ENCODE assay signal across 16 mouse cellular contexts in the genomic region with DNA sequence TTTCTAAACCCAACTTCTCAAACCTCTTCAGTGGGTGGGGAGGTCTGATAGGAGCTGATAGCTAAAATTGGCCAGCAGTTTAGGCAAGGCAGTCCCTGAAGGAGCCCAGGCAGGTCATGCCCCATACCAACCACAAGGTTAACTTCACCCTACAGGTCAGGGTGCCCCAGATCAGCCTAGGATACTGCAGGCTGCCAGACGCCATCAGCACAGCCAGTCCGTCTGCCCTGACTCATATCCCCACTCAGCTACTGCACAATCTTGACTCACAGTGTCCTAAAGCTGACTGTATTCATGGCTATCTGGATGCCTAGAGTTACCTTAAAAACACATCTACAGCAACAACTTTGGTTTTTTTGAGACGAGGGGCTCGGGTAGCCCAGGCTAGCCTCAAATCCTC. TPM values are rescaled to one million over a fixed set of nuclear protein-coding genes. Genes with fewer than 3 reads are reported as not detected.
A peak's percentile ranks its signal among the peaks of the same experiment; 100 is the strongest.
DNase-seq lines count a peak whose midpoint lies in the region; ATAC-seq and TF ChIP-seq lines count a peak whose summit lies in the region.
"Had no signal": no experiment of that assay in that cellular context is flagged by ENCODE, and none has a peak within 500 bp of the region (broad histone marks: within the 10 kb centered on the region; RNA-seq: fewer than 3 reads in every experiment).

No protein-coding gene starts in this region.

- no peak overlapping the region for H3K4me2 ChIP-seq in heart, embryonic 11.5 days
- H3K4me2 ChIP-seq in midbrain, embryonic 13.5 days (replicated peaks): no peak overlapping the region
- no peak overlapping the region for H3K4me2 ChIP-seq in midbrain, embryonic 16.5 days (ENCODE audit: low read length)
- H3K4me2 ChIP-seq in embryonic facial prominence, embryonic 12.5 days (replicated peaks): no peak overlapping the region
- H3K4me2 ChIP-seq: heart, embryonic 12.5 days; lung, embryonic 15.5 days had no signal

- H3K4me1 ChIP-seq in heart, embryonic 11.5 days (ENCODE audit: control insufficient read depth, insufficient read depth, low read length): peaks cover 7% of the 10 kb centered on the region; the same call in 1 of the 2 replicates
- peaks cover 14% of the 10 kb centered on the region for H3K4me1 ChIP-seq in midbrain, embryonic 13.5 days (replicated peaks)
- H3K4me1 ChIP-seq in midbrain, embryonic 16.5 days (ENCODE audit: control insufficient read depth, insufficient read depth, low read length): peaks cover 3% of the 10 kb centered on the region; the same call in 1 of the 2 replicates
- H3K4me1 ChIP-seq in embryonic facial prominence, embryonic 12.5 days: 0 out of 2 replicates have a peak, but pooled peaks cover 6% of the 10 kb centered on the region
- H3K4me1 ChIP-seq: lung, embryonic 15.5 days had no signal

- H3K9me3 ChIP-seq in heart, embryonic 11.5 days (replicated peaks; ENCODE audit: control insufficient read depth, low read length): no peaks in the 10 kb centered on the region
- no peaks in the 10 kb centered on the region for H3K9me3 ChIP-seq in midbrain, embryonic 13.5 days
- no peaks in the 10 kb centered on the region for H3K9me3 ChIP-seq in midbrain, embryonic 16.5 days (replicated peaks; ENCODE audit: control insufficient read depth, low read length, poor library complexity, severe bottlenecking)
- H3K9me3 ChIP-seq in embryonic facial prominence, embryonic 12.5 days: no peaks in the 10 kb centered on the region
- H3K9me3 ChIP-seq: heart, embryonic 12.5 days; lung, embryonic 15.5 days had no signal

- peak overlapping the region; percentile 31; the same call in 1 of the 2 replicates for H3K27ac ChIP-seq in heart, embryonic 11.5 days (ENCODE audit: low read depth, low read length)
- no peak overlapping the region for H3K27ac ChIP-seq in midbrain, embryonic 13.5 days
- no peak overlapping the region for H3K27ac ChIP-seq in midbrain, embryonic 16.5 days (ENCODE audit: low read length)
- H3K27ac ChIP-seq in embryonic facial prominence, embryonic 12.5 days: no peak overlapping the region
- H3K27ac ChIP-seq in left cerebral cortex, adult 2 months: no peak overlapping the region
- H3K27ac ChIP-seq: lung, embryonic 15.5 days had no signal

- no peak for TF ChIP-seq CTCF in left cerebral cortex, adult 2 months (IDR thresholded peaks at IDR 0.05)

- ATAC-seq in heart, embryonic 11.5 days (replicated peaks; ENCODE audit: insufficient number of reproducible peaks, low FRiP score, low TSS enrichment): no peak
- ATAC-seq in midbrain, embryonic 13.5 days: 0 out of 2 replicates have a peak, but pooled peaks have one; percentile 41
- ATAC-seq in midbrain, embryonic 16.5 days: no peak
- peak; percentile 48; the same call in 1 of the 2 replicates for ATAC-seq in embryonic facial prominence, embryonic 12.5 days (ENCODE audit: insufficient number of reproducible peaks, insufficient read depth, low FRiP score, low TSS enrichment)

- intact Hi-C loops in heart, postnatal 25 days (cut with DNase I): no loop called here
- intact Hi-C loops in left cerebral cortex, adult 2 months (cut with DNase I): no loop called here

- H3K9ac ChIP-seq in heart, embryonic 11.5 days (ENCODE audit: low read depth, low read length): no peak overlapping the region
- H3K9ac ChIP-seq in midbrain, embryonic 13.5 days (replicated peaks): no peak overlapping the region
- H3K9ac ChIP-seq in midbrain, embryonic 16.5 days (ENCODE audit: low read depth, low read length): no peak overlapping the region
- H3K9ac ChIP-seq in embryonic facial prominence, embryonic 12.5 days: no peak overlapping the region
- H3K9ac ChIP-seq: heart, embryonic 12.5 days; lung, embryonic 15.5 days had no signal

- WGBS in heart, embryonic 11.5 days (ENCODE audit: insufficient replicate concordance): 58% methylated on average over 4 of the region's 4 CpGs
- WGBS in midbrain, embryonic 13.5 days: 38% methylated on average over 4 of the region's 4 CpGs
- 32% methylated on average over 4 of the region's 4 CpGs for WGBS in midbrain, embryonic 16.5 days
- WGBS in embryonic facial prominence, embryonic 12.5 days: 44% methylated on average over 4 of the region's 4 CpGs

- no peak for DNase-seq in heart, postnatal 25 days (ENCODE audit: low spot score)
- DNase-seq in mesoderm, embryonic 11.5 days (ENCODE audit: low read depth, low spot score): peak; percentile 23
- no peak for DNase-seq in retina, embryonic 14.5 days (ENCODE audit: low spot score)
- no peak for DNase-seq in left cerebral cortex, adult 2 months (ENCODE audit: extremely low spot score in 1 of 2, low spot score in 2 of 2)
- DNase-seq: cerebellum, adult 11-12 months; gastrocnemius, postnatal 14 days; heart, postnatal 4 days; kidney, adult 18-20 months; kidney, postnatal 14 days had no signal

- no peak overlapping the region for H3K4me3 ChIP-seq in heart, embryonic 11.5 days (ENCODE audit: low read depth, low read length)
- no peak overlapping the region for H3K4me3 ChIP-seq in midbrain, embryonic 13.5 days (replicated peaks)
- no peak overlapping the region for H3K4me3 ChIP-seq in midbrain, embryonic 16.5 days (ENCODE audit: low read depth, low read length)
- H3K4me3 ChIP-seq in embryonic facial prominence, embryonic 12.5 days: no peak overlapping the region
- H3K4me3 ChIP-seq in left cerebral cortex, adult 2 months: no peak overlapping the region
- H3K4me3 ChIP-seq: heart, embryonic 12.5 days; lung, embryonic 15.5 days had no signal

- H3K36me3 ChIP-seq in heart, embryonic 11.5 days (ENCODE audit: control insufficient read depth, insufficient read depth, low read length): no peaks in the 10 kb centered on the region
- H3K36me3 ChIP-seq in midbrain, embryonic 13.5 days: no peaks in the 10 kb centered on the region
- H3K36me3 ChIP-seq in midbrain, embryonic 16.5 days (ENCODE audit: control insufficient read depth, insufficient read depth, low read length): no peaks in the 10 kb centered on the region
- H3K36me3 ChIP-seq in embryonic facial prominence, embryonic 12.5 days: no peaks in the 10 kb centered on the region
- H3K36me3 ChIP-seq: heart, embryonic 12.5 days; lung, embryonic 15.5 days had no signal

- H3K27me3 ChIP-seq in heart, embryonic 11.5 days (ENCODE audit: control insufficient read depth, insufficient read depth, low read length): no peaks in the 10 kb centered on the region
- no peaks in the 10 kb centered on the region for H3K27me3 ChIP-seq in midbrain, embryonic 13.5 days
- no peaks in the 10 kb centered on the region for H3K27me3 ChIP-seq in midbrain, embryonic 16.5 days (ENCODE audit: control insufficient read depth, insufficient read depth, low read depth, low read length)
- H3K27me3 ChIP-seq in embryonic facial prominence, embryonic 12.5 days: no peaks in the 10 kb centered on the region
- H3K27me3 ChIP-seq: heart, embryonic 12.5 days; lung, embryonic 15.5 days had no signal

RNA-seq across cellular contexts. Expression of gene Greb1, which starts 10.2 kb away (rescaled TPM):
- polyA plus RNA-seq in heart, embryonic 11.5 days (2014; fragmentation: Nextera tagmentation; extraction: Ambion mirVana): 1.9 and 3.1 TPM in 2 replicates
- under 1 TPM; 0.31 TPM for total RNA-seq in heart, postnatal 25 days (2021)
- polyA plus RNA-seq in midbrain, embryonic 13.5 days (2015; fragmentation: Nextera tagmentation; extraction: Ambion mirVana): 2.7 and 3.1 TPM in 2 replicates
- polyA plus RNA-seq in midbrain, embryonic 16.5 days (2015; fragmentation: Nextera tagmentation; extraction: Ambion mirVana): 0.98 and 2.4 TPM in 2 replicates
- polyA plus RNA-seq in embryonic facial prominence, embryonic 12.5 days (2016; fragmentation: Nextera tagmentation; extraction: Ambion mirVana): 5.6 and 6.0 TPM in 2 replicates
- under 1 TPM; 0.96 to 0.97 TPM for total RNA-seq in left cerebral cortex, adult 2 months (2021)
- total RNA-seq: neutrophil, adult 5-6 weeks had no signal

RNA-seq across cellular contexts. Expression of gene E2f6, which starts 20.3 kb away (rescaled TPM):
- polyA plus RNA-seq in heart, embryonic 11.5 days (2014; fragmentation: Nextera tagmentation; extraction: Ambion mirVana): 56.0 and 59.7 TPM in 2 replicates
- total RNA-seq in heart, postnatal 25 days (2021): 10 to 100 TPM; 67.2 to 69.3 TPM
- polyA plus RNA-seq in midbrain, embryonic 13.5 days (2015; fragmentation: Nextera tagmentation; extraction: Ambion mirVana): 46.7 and 49.5 TPM in 2 replicates
- polyA plus RNA-seq in midbrain, embryonic 16.5 days (2015; fragmentation: Nextera tagmentation; extraction: Ambion mirVana): 23.7 and 26.8 TPM in 2 replicates
- 83.4 and 87.3 TPM in 2 replicates for polyA plus RNA-seq in embryonic facial prominence, embryonic 12.5 days (2016; fragmentation: Nextera tagmentation; extraction: Ambion mirVana)
- total RNA-seq in left cerebral cortex, adult 2 months (2021): 10 to 100 TPM; 38.1 to 45.8 TPM

Comparison
In these comparisons a context has a peak if more than half of its experiments do, and no peak if none do; other contexts are left out.
1. ATAC-seq: peak in midbrain, embryonic 13.5 days (single experiment) and embryonic facial prominence, embryonic 12.5 days (single experiment); none in heart, embryonic 11.5 days (single experiment) and midbrain, embryonic 16.5 days (single experiment).